Mouse (Mus musculus) testis, adult 2 months (tissue): ENCODE measurements around the gene Rgs3.

Experiments
- CTCF ChIP-seq: fragments of 200-500 bp; IDR thresholded peaks from 2 replicates; pipeline ENCODE4 v1.5.1; 2012; ENCODE audit warnings: low read depth, mild to moderate bottlenecking, inconsistent platforms, low read length, moderate library complexity; ENCODE audit not compliant: control insufficient read depth, insufficient read depth, insufficient replicate concordance
- POLR2A ChIP-seq: fragments of 200-500 bp; IDR thresholded peaks from 2 replicates; pipeline ENCODE4 v1.6.1; 2012; ENCODE audit warnings: low read depth, mild to moderate bottlenecking, inconsistent platforms, low read length, moderate library complexity; ENCODE audit not compliant: control insufficient read depth

DNA sequence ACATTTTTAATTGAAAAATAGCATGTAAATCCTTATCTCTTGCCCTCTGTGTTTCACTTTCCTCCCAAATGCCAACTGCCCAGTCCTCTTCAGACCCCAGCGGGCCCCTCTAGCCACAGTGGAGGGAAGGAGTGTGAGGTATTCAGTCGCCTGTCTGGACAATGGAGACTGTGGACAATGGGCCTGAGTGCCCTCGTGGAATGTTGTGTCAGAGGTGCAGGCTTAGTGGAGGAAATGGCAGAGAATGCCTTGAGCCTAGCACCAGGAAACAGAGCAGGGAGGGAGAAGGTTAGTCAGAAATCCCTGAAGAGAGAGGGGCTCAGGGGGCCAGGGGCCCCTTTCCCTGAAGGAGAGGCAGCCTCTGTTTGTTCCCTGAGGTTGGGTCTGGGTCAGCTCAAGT, 182.0 kb downstream of the Rgs3 start:
- TF ChIP-seq CTCF: no peak
- no peak for TF ChIP-seq POLR2A
